Mouse (Mus musculus): Measurements from ENCODE around the gene Zfp148.
A peak's percentile ranks its signal among the peaks of the same experiment; 100 is the strongest.

The Zfp148 gene

DNA sequence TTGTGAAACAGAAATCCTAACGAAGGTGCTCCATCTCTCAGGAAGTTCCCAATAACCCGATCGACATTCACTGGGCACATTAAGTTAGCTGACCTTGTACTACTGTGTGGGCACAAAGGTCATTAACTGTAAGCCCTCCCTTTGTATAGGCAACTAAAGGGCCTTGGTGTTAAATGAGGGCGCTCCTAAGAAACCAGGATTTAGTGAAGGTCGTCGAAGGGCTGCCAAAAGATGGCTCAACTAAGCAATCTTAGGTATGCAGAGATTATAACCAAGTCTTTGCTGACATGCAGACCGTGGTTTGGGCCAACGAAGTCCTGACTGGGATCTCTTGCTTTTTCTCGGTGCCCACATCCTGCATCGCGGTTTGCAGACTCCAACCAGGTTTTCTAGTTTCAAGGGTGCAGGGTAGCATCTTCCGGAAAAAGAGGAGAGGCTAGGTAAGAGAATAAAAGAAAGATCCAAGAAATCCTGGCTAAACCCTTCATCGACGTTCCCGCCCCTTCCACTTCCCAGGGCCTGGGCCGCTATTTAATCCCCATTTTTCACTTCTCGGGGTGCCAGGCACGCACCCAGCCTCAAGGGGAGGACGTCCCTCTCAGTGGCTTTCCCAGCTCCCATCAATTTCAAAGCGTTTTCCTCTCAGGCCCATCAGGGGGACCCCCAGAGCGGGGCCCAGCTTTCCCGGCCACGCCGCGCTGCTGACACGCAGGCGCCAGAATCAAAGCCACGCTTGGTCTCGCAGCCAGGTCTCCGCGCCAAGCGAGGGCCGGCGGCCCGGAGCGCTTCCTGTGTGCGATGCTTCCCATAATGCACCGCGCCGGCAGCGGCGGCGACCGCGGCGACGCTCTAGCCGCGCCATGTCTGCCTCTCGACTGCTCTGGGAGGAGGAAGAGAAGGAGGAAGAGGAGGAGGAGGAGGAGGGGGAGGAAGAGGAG lies at the start of gene Zfp148:
TSS of gene Zfp148 (plus strand) at position 893 of the 938 bp plus-strand sequence.
- peak; percentile 79 to 82 for DNase-seq (ENCODE audit: low read depth in 2 of 2, low spot score in 2 of 2)

DNA sequence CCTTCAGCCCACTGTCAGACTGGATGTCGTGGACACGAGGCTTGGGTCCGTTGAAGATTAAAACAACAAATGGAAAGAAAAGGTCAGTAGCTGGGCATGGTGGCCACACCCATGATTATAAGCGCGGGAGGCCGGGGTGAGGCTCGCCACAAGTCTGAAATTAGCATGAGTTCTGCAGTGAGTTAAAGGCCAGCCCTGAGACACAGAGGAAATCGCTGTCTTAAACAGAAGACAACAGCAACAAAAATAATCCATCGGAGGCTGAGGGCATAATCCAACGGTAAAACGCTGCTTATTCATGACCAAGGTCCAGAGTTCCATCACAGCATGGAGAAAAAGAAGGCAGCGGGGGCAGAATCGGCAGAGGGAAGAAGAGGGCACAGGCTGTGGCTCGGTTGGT lies 47.6 kb upstream of the Zfp148 start:
- no peak for DNase-seq (ENCODE audit: low read depth in 2 of 2, low spot score in 2 of 2)

DNA sequence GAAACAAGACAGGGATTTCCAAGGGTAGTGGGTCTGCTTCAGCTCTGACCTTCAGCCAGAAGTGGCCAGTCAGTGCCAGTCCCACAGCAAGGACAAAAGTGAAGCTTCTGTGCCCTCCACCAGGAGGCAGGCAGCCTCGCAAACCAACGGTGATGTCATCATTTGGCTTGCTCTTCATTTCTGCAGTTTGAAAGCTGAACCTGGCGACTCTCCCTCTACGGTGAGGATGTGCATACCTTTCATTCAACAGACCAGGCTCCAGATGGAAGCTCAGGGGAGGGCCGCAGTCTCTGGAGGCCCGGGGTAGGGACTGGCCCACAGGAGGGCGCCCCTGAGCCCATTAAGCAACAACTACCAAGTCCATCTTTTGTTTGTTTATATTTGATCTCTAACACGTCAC lies 43.5 kb upstream of the Zfp148 start:
- peak; percentile 65 to 79 for DNase-seq (ENCODE audit: low read depth in 2 of 2, low spot score in 2 of 2)

DNA sequence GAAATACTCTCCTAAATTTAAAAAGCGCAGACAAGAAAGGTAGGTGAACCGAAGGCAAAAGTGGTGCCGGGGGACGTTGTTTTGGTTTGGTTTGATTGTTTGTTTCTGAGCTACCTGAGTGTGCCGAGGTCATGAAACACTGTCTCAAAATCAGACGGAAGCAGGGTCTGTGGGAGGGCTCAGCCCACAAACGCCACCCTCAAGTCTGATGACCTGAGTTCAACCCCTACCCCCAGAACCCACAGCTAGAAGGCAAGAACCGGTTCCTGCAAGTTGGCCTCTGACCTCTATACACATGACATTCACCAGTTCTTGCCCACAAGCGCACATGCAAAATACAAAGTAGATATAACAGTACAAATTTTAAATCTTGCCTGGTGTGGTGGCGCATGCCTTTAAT lies 43.0 kb upstream of the Zfp148 start:
- DNase-seq (ENCODE audit: low read depth in 2 of 2, low spot score in 2 of 2): peak in 1 of 2 experiments; percentile 26

DNA sequence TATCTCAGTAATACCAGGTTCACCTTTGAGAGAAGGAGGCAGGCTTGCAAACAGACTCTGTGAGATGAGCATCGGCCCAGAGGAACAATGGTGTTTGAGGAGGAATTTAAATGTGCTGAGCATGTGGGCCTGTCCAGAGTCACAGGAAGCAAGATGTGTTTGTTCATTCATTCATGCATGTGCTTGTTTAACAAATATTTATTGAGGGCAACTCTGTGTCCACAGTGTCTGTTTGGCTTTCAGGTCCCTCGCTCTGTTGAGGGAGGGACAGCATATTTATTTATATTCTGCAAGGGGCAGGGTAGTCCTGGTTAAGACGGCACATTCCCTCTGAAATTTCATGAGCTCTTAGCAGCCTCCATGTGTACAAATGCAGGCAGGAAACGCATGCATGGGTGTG lies 42.1 kb upstream of the Zfp148 start:
- DNase-seq (ENCODE audit: low read depth in 2 of 2, low spot score in 2 of 2): no peak

DNA sequence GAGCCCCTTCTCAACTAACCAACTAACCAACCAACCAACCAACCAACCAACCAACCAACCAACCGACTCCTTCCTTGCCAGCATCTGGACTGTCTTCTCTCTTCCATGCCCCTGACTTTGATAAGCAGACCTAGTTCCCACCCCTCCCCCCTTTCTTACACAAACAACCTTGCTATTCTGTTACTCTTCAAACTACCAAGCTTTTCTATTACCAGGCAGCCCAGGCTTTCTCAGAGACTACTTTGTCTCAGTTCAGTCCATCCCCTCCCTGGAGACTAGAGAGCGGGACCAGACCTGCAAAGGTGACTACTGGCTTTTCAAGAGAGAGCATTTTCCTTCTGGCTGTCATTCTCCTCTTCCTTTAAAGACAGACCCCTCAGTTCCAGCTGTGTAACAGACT lies 41.2 kb upstream of the Zfp148 start:
- no peak for DNase-seq (ENCODE audit: low read depth in 2 of 2, low spot score in 2 of 2)

DNA sequence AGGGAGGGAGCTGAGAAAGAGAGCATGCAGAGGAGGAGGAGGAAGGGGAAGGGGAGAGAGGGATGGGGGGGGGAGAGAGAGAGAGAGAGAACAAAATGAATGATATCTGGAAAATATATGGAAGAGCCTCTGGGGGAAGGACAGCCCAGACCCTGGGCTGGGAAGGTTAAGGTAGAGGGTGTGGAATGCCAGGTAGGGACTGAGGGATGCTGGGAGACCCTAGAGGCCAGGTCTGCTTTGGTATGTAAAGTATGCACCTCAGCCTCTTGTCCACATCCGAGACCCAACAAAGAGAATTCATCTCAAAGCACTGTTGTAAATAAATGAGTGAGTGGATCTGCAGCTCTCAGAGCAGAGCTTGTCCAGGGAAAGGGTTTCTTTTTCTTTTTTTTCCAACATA lies 38.3 kb upstream of the Zfp148 start:
- DNase-seq (ENCODE audit: low read depth in 2 of 2, low spot score in 2 of 2): no peak

DNA sequence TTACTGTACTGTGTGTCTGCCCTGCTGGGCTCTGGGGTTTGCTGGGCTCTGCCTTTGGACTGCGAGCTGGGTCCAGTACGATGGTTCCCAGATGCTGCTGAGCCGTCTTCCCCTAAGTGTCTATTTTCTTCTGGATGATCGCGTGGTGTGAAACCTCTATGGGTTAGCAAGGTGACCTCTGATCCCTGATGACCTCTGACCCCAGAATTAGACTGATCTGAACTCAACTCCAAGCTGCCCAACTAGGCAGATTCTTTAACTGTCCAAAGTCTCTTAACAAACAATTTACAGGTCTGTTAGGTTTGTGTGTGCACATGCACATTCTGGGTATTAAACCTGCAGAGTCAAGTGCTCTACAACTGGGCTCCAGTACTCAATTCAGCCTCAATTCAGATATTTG lies 37.5 kb upstream of the Zfp148 start:
- DNase-seq (ENCODE audit: low read depth in 2 of 2, low spot score in 2 of 2): no peak

DNA sequence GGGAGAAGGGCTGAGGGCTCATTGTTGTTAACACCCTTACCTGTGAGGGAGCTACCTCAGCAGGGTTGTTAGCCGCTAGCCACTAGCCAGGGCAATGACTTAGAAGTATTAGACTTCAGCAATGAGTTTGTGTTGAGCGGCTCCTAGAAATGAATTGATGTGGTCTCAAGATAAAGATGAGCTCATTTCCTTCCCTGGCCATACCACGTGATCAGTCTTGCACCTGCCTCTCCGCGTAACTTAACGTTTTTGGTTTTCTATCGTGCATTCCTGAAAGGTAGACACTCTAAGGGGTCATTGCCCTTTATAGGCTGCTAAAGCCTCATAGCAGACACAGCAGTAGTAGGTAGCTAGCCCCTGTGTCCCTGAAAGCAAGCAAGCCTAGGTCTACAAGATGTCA lies 37.0 kb upstream of the Zfp148 start:
- DNase-seq (ENCODE audit: low read depth in 2 of 2, low spot score in 2 of 2): peak; percentile 40 to 57

DNA sequence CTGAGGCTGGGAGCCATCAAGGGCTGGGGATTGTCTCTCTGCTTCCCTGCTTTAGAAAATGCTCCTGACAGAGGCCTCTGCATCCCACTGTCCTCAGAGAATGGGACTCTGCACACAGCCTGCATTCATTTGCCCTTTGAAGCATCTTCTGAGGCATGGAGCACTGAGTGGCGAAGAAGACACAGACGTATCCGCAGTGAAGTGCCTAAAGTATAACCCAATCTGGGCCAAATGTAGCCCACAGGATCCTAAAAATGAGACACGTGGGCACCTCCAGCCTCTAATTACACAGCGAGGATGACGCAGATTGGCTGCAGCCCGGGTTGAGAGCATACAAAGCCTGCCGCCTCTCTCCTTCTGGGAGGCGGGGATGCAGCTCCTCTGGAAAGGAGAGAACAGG lies 36.3 kb upstream of the Zfp148 start:
- DNase-seq (ENCODE audit: low read depth in 2 of 2, low spot score in 2 of 2): no peak

DNA sequence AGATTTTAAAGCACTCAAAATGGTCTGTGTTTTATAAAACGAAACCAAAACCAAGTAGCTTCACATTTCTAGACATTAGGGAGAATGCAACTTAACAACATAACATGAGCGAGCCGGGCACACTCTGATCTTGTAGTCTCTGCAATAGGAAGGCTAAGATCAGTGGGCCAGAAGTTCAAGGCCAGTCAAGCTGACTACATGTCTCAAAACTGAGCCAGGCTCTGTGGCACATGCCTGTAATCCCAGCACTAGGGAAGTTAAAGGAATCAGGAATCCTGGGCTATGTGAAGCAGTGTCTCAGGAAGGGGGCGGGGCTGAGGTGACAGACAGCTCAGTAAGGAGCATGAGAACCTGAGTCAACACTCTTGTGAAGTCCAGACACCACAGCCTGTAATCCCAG lies 35.8 kb upstream of the Zfp148 start:
- peak in 1 of 2 experiments; percentile 7 for DNase-seq (ENCODE audit: low read depth in 2 of 2, low spot score in 2 of 2)

DNA sequence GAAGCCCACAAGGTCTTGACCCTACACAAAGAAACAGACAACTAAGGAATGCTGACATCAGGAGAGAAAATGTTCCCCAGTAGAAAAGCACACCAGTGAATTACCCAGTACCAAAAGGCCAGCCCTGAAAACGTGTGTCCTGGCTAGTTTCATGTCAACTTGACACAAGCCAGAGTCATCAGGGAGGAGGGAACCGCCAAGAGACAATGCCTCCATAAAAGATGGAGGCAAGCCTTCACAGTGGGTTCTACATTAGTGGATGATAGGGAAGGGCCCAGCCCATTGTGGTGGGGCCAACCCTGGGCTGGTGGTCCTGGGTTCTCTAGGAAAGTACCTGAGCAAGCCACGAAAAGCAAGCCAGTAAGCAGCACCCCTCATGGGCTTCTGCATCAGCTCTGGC lies 34.3 kb upstream of the Zfp148 start:
- DNase-seq (ENCODE audit: low read depth in 2 of 2, low spot score in 2 of 2): no peak

DNA sequence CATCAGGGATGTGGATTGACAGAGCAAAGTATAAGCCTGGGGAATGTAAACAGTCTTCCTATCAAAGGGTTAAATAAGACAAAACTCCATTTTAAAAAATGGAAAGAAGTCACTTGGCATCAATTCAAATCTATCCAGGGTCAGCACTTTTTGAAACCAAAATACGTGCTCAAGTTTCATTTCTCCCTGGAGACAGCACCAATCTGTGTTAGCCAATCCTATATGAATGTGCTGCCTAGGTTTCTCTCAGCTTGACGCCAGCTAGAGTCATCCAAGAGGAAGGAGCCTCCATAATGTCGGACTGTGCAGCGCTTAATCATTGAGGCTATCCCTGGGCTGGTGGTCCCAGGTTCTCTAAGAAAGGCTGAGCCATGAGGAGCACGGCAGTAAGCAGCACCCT lies 33.5 kb upstream of the Zfp148 start:
- no peak for DNase-seq (ENCODE audit: low read depth in 2 of 2, low spot score in 2 of 2)

DNA sequence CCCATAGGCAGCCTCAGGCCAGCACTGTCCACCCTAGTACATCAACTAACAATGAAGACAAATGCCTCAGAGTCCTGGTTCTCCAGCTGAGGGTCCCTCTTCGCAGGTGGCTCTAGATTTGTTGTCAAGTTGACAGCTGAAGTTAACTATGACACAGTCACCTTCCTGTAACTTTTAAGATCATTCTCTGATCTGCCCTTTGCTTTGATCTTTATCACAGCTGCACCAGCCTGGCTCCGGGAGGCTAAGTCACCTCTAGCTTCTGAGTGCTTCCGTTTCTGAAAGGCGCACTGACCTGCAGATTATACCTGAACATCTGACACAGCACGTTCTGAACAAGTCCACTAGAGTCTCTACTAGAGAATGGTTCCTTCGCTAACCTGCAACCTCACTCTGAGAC lies 22.8 kb upstream of the Zfp148 start:
- no peak for DNase-seq (ENCODE audit: low read depth in 2 of 2, low spot score in 2 of 2)

DNA sequence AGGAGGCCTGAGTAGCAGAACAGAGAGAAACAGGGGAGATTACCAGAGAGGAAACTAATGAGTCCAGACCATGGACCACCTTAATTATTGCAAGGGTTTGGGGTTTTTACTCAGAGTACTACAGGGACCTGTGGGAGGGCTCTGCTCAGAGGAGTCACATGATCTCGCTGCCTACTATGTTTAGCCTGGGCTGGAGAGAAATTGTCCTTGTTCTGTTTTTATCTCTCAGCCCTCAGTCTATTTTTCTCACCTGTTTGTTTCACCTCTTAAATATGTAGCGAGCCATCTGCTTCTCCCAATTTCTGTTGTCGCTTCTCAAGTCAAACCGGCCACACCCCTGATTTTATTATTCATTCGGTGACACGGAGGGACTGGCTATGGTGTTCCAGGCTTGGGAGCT lies 14.9 kb upstream of the Zfp148 start:
- no peak for DNase-seq (ENCODE audit: low read depth in 2 of 2, low spot score in 2 of 2)

DNA sequence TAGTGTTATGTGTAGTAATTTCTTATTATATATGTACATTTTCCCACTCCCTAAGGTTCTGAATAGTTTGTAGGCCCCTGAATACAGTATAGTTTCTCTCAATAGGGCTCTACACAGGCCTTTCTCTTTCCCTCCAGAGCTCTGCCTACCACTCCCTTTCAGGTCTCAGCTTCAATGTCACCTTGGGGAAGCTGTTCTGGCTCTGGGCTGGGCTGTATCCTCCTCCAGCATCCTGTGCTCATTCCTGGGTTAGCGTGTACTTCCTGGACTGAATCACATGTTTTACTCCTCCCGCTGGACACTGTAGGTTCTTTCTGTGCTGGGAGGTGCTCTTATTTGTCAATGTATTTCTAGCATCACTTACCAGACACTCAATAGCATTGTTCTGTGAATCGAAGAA lies 12.0 kb upstream of the Zfp148 start:
- no peak for DNase-seq (ENCODE audit: low read depth in 2 of 2, low spot score in 2 of 2)

DNA sequence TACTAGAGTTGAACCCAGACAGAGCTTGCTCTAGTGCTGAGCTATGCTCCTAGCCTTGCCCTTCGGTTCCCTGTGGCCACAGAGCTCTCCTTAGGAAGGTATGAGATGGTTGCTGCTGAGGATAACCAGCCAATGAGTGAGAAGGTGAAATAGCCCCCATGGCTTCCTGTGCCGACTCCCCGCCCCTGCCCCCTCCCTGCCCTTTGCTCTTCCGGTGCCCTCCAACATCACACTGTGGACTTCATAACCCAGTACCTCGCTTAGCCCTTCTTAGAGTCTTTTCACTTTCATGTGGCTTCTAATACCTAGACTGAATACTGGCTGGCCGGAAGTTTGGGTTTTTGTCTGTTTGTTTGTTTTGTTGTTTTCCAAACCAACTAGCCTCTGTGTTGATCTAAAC lies 9.8 kb upstream of the Zfp148 start:
- no peak for DNase-seq (ENCODE audit: low read depth in 2 of 2, low spot score in 2 of 2)

DNA sequence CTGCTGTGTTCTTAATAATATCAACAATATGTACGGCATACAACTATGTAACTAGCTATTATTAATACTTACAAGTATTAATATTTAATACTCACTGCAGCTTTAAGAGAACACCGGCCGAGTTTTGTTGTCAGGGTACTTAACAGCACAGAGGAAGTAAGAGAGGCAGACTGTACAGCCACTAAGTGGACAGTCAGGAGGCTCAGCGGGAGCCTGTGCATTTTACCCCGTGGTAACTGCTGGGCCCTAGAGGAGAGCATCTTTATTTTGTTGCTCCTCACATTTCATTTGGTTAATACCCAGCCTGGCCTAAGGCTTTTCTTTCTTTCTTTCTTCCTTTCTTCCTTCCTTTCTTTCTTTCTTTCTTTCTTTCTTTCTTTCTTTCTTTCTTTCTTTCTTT lies 8.0 kb upstream of the Zfp148 start:
- DNase-seq (ENCODE audit: low read depth in 2 of 2, low spot score in 2 of 2): no peak

DNA sequence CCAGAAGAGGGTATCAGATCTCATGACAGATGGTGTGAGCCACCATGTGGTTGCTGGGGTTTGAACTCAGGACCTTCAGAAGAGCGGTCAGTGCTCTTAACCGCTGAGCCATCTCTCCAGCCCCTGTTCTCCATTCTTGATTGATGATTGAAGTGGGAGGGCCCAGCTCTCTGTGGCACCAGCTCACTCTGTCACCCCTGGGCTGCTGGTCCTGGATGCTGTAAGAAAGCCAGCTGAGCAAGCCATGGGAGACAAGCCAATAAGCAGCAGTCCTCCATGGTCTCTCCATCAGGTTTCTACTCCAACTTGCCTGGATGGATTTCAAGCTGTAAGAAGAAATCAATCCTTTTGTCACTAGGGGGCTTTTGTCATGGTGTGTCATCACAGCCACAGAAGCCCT lies 7.3 kb upstream of the Zfp148 start:
- DNase-seq (ENCODE audit: low read depth in 2 of 2, low spot score in 2 of 2): no peak

DNA sequence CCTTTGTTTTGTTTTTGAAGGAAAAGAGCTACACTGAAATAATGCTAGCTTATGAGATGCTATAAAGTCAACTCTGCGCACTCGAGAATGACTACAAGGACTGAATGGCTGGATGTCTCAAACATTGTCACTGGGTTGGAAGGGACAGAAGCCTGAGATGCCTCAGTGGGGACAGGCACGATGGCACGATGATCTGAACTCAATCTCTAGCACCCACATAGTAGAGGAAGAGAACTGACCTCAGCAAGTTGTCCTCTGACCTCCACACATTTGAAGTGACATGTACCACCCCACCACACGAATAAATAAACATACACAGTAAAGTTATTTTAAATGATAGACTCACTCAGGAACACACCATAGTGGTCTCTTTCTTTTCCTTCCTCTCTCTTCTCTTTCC lies 4.4 kb upstream of the Zfp148 start:
- DNase-seq (ENCODE audit: low read depth in 2 of 2, low spot score in 2 of 2): no peak

DNA sequence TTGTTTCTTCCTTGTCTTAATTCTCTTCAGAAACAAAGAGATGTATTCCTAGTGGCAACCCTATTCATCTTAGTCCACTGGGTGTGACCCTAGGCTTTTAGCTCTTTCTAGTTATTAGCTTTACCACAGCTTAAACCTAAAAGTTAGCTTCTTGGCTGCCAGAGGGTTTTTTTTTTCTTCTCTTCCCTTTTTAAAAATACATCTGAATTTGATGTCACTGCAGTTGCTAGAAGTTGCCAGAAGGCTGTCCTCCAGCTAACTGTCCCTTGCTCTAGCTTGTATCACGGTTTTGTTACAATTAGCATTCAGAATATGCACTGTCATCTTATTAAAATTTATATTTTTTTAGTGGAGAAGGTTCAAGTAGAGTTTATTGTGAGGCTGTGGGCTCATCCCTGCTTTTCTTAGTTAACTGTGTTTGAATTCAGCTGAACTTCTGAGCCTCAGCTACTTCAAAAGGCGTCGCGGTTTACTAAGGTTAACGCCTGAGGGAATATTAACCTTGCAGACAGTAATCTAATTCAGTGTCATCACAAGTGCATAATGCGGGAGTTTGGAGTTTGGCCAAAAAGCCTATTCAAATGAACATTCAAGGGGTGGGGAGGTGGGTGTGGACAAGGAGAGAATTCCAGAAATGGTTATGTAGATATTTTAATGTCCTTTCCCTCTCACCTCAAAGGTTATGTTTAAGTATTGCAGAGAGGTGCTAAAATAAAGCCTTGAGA lies 1.3 kb upstream of the Zfp148 start:
- no peak for DNase-seq (ENCODE audit: low read depth in 2 of 2, low spot score in 2 of 2)

DNA sequence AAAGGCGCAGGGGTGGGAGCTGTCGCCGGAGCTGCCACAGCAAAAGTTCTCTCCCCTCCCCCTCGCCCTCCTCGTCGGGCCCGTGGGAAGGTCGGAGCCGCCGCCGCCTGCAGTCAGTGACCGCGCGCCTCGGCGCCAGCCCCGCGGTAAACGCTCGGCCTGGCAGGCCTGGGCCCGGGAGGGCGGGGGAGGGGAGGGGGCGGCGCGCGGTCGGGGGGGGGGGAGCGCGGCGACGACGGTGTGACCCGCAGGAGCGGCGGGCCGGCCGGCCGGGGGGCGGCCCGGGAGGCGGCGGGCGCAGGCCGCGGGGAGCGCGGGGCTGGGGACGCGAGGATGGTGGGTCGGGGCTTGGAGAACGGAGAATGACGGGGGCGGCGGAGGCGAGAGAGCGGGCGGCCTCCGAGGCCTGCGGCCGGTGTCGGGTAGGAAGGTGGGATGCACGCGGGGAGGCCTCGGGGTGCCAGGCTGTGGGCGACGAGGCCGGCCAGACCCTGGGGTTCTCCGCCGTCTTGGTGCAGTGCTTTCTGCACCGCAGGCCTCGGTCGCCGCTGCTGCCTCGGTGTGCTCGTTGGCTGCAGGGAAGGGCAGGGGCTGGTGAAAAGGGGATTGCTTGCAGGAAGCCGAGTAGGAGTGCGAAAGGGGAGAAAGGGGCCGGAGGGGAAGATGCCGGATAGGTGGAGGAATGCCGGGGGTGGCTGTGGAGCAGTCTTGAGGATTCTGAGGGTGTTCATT lies 412 bp downstream of the Zfp148 start:
- peak; percentile 34 to 36 for DNase-seq (ENCODE audit: low read depth in 2 of 2, low spot score in 2 of 2)
